Mouse (Mus musculus) kidney, postnatal 25 days (tissue): Measurements from ENCODE around the gene Gm10096.
"Not testable (repeated sequence)": the region's sequence is repeated elsewhere in the genome, so short reads cannot be mapped to it uniquely, and the experiment has no call there.

ENCODE experiments used
- DNase-seq, 2 experiments: peaks; one replicate each; pipeline ENCODE4 v3.0.0; 2021; ENCODE audit warnings: mixed read lengths in 2 of 2

The Gm10096 gene

GRCm38 (mm10) chrX:28954602-28955001, at the start of gene Gm10096:
Gene Gm10096, minus strand, starts transcription at chrX:28954702.
- DNase-seq, result not testable (repeated sequence)
